Mouse (Mus musculus) layer of hippocampus, adult 8-10 months (tissue): ENCODE results near the gene Gstt2. TPM values are rescaled to one million over a fixed set of nuclear protein-coding genes. Genes with fewer than 3 reads are reported as not detected.

Experiments used
- DNase-seq, 2 experiments: peaks; one replicate each; pipeline ENCODE4 v3.0.0; 2022; ENCODE audit warnings: low spot score in 2 of 2
- total RNA-seq, 4 experiments: library from RNA; stranded (reverse); gene quantifications; 2 replicates each; pipeline ENCODE4 v1.2.4; 2022

Gstt2 gene
- total RNA-seq, 4 experiments from 2014 or later: 5.1 to 6.8 (median 5.7) TPM

DNA sequence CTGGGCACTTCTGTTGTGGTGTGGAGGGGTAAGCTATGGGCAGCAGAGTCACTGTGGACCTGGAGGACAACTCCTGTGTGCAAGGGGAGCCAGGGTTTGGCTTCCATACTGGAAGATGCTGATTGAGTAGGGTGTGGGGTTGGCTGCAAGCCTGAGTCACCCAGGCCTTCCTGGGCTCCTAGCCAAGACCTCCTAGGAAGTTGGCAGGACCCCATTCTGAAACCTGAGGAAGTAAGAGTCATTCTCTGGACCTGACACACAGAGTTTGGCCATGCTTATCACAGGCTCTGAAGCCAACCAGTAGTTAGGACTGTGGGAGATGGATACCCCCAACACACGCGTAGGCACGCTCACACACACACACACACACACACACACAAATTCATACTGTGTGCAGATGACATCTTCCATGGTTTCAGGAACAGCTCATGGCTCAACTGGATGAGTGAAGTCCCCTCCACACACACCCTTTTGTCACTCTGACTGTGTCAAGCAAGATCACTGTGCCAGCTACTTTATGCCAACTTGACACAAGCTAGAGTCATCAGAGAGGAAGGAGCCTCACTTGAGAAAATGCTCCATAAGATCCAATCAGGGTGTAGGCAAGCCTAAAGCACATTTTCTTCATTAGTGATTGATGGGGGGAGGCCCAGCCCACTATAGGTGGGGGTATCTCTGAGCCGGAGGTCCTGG is 9.4 kb downstream of the Gstt2 start:
- DNase-seq: peak in 1 of 2 experiments; percentile 13

- DNase-seq: no peak
These were observed 12.7 kb downstream of the Gstt2 start for GRCm38 (mm10) chr10:75824530-75824929.

DNA sequence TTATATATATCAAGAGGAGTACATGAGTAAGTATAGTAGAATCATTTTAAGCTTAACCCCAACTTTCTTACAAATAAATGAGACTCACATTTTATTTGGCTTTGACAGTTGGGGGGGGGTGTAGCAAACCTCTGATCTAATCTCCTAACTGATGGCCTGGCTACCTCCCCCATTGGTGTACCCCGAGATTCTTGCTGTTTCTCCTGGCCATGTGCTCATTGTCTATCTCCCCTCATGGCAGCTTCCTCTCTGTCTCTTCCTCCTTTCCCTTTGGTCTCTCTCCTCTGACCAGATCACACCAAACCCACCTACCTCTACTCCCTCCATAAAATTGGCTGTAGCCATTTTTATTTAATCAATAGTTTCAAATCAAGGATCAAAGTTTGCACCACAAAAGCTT is 13.4 kb downstream of the Gstt2 start:
- DNase-seq: no peak

DNA sequence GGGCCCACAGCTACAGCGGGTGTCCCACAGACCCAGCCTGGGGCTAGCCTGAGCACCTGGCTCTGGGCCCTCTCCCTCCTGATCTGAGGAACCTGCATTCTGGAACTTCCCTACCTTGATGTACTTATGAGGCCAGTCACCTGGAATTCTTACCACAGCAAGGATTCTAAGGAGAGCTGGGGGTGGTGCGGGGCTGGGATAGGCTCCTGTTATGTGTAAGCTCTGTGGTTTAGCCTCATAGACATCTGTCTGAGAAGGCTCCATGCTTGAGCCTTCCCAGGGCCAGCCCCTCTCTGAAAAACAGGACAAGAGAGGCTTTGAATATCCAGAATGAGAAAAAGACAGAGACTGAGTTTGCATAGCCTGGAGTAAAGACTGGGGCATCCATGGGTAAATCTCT is 14.8 kb downstream of the Gstt2 start, which contains the start of gene Gstt4:
Gene Gstt4, minus strand, starts transcription at position 101 of the 400 bp plus-strand sequence.
- DNase-seq: no peak

DNA sequence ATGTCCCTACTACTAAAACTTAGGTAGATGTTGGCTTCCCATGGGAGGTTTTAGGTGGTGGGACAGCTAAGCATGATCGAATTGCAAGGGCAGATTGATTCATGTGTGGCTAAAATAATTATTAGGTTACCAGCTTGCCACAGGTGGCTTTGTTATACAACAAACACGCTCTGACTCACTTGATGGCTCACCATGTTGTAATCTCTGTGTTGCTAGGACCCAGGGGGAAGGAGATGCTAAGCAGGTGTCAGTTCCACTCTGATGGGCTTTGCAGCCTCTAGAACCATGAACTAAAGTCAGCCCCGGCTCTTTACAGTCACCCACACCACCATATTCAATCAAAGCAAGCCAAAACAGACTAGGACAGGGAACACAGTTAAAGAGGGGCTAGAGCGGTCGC is 17.3 kb downstream of the Gstt2 start:
- no peak for DNase-seq

DNA sequence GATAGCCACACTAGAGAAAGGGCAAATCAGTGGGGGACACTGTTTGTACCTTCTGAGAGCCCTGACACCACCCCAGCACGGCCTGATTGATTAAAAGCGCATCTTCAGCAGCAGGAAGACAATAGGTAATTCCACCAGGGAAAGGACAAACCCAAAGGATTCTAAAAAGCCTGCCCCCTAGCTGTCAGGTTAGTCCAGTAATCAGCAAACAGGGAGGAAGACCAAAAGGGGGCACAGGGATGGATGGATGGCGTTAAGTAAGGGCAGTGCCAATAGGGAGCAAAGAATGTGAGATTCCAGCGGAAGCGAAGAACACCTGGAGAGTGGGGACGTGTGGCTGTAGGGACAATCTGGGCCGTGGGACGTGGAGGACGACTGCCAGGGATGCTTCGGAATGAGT is 18.6 kb downstream of the Gstt2 start:
- DNase-seq: no peak

DNA sequence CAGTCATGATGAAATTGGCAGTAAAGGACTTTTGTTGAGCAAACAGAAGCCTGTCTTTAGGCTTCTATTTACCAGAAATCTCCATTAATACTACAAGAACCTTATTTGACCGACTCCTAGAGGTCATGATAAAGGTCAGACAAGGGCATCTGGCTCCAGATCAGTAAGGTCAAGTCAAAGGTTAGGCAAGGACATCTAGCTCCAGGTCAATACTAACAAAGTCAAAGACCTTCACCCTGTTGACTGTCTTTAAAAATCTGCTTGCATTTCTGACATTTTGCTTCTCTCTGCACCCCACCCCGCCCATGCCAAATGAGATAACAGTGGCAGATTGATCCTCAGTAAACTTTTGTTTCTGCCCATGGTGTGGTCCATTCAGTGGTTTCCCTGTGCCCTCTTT is 33.0 kb downstream of the Gstt2 start:
- DNase-seq: no peak

- peak in 1 of 2 experiments; percentile 23 for DNase-seq
These were observed 39.0 kb downstream of the Gstt2 start, which contains the start of gene Gstt1 for GRCm38 (mm10) chr10:75798176-75798696. Gstt1 (minus strand) TSS chr10:75798584.

DNA sequence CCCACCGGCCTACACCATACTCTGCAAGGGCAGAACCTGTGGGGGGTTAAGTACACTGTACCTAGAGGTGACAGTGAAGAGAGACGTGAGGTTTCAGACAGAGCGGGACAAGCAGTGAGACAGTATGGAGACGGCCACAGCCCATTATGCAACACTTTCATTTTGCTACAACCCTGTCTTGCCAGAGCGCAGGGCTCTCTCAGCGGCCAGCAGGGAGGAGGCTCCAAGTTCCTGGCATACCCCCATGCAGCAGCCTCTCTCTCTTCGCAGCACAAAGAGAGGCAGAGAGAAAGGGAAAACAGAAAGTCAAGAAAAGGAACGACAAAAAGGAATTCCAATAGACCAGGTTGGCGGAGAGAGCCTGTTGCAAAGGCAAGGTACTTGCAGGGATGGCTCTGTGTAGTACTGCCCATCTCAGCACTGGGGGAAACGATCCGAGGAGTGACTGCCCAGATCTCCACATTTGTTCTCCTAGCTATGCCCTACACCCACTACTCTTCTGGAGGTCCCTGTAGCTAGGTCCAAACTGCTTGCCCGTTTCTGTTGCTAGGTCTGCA is 39.5 kb downstream of the Gstt2 start:
- peak in 1 of 2 experiments; percentile 34 for DNase-seq

DNA sequence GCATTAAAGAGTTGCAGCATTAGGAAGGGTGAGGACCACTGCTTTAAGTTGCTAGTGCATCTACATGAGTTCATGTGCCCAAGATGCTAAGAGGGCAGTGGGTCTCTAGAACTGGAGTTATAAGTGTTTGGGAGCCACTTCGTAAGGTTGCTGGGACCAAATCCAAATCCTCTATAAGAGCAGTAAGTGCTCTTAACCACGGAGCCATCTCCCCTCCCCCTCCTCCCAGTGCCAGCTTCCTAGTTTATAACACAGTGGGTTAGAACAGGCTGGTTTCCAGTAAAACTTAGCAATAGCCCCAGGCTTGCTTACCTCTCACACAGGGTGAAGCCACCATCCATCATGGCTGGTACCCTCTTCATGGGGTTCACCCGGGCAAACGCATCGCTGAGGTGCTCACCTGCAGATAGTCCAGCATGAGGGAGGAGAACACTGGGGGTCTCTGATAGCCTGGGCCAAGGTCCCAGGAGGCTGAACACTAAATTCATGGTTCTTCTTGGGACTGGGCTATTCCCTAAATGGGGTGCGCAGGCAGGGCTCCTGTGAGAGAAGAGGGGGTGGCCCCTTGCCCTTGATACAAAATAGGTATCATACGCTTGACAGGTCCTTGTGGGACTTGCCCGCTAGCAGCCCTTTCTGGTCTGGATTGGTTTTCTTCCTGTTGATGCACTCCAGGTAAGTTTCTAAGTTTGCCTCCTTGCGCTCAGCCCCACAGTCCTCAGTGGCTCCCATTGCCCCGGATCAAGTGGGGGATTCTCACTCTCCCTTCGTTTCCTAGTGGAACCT is 40.3 kb downstream of the Gstt2 start:
- no peak for DNase-seq

- no peak for DNase-seq
These were observed 42.3 kb downstream of the Gstt2 start for GRCm38 (mm10) chr10:75794880-75795279.

- no peak for DNase-seq
These were observed 46.5 kb downstream of the Gstt2 start for GRCm38 (mm10) chr10:75790773-75791172.

DNA sequence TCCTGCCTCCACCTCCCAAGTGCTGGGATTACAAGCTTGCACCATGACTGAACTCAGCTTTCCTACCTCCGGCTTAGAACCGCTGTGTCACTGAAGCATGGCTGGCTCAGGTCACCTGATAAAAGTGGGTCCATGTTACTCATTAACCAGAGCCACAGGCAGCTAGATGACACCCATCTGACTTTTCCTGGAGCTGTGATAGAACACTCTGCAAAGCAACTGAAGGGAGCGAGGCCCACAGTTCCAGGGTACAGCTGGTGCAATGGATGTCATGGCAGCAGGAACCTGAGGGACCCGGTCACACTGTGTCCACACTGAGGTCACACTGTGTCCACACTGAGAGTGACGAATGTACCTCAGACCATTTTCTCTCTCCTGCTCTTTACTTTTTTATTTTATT is 47.4 kb downstream of the Gstt2 start:
- DNase-seq: no peak

GRCm38 (mm10) chr10:75789081-75789735 is 48.0 kb downstream of the Gstt2 start:
- DNase-seq: no peak

DNA sequence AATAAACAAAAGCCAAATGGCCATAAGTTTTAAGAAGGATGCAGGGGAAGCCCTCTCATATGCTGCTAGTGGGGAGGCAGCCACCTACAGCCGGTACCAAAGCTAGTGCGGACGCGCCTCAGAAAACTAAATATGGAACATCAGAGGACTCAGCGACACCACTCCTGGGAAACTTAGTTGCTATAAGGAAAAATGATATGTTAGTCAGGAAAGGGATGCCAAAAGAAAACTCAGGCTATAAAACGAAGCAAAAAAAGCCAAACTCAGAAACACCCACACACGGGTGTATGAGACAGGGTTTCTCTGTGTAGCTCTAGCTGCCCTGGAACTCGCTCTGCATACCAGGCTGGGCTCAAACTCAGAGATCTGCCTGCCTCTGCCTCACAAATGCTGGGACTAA is 48.9 kb downstream of the Gstt2 start:
- DNase-seq: no peak

GRCm38 (mm10) chr10:75785442-75785841 is 51.8 kb downstream of the Gstt2 start:
- no peak for DNase-seq

Other genes starting within 250 kb of the Gstt2 start
- 1 to 10 TPM; 2.6 to 5.0 (median 4.3) TPM for gene Ggt5, start 248.1 kb downstream of the Gstt2 start, total RNA-seq
- gene Susd2, start 193.4 kb downstream of the Gstt2 start, total RNA-seq: 1 to 10 TPM; 2.5 to 3.8 (median 3.0) TPM
- 10 to 100 TPM; 64.2 to 89.7 (median 67.1) TPM for gene Cabin1, start 73.1 kb downstream of the Gstt2 start, total RNA-seq
- 10 to 100 TPM; 39.9 to 46.0 (median 44.1) TPM for gene Ddt, start 64.0 kb downstream of the Gstt2 start, total RNA-seq
- not detected for gene Gm20441, start 56.5 kb downstream of the Gstt2 start, total RNA-seq
- 1 to 10 TPM; 2.0 to 7.7 (median 4.3) TPM for gene Gstt3, start 56.0 kb downstream of the Gstt2 start, total RNA-seq
- gene Gstt1, start 38.8 kb downstream of the Gstt2 start, total RNA-seq: 10 to 100 TPM; 10.0 to 15.8 (median 12.8) TPM
- under 1 TPM in 1 of 4 experiments, not detected in 3; 0.35 TPM for gene Gstt4, start 14.9 kb downstream of the Gstt2 start, total RNA-seq
- gene Mif, start 22.8 kb upstream of the Gstt2 start, total RNA-seq: 100 to 1,000 TPM; 442 to 478 (median 462) TPM
- gene Derl3, start 56.0 kb upstream of the Gstt2 start, total RNA-seq: 1 to 10 TPM; 1.3 to 6.8 (median 4.4) TPM
- gene Smarcb1, start 84.2 kb upstream of the Gstt2 start, total RNA-seq: 10 to 100 TPM; 80.7 to 83.2 (median 82.5) TPM
- gene Chchd10, start 95.7 kb upstream of the Gstt2 start, total RNA-seq: 100 to 1,000 TPM; 299 to 345 (median 314) TPM
- gene Mmp11, start 99.1 kb upstream of the Gstt2 start, total RNA-seq: 1 to 10 TPM; 1.7 to 2.6 (median 1.8) TPM
- under 1 TPM in 2 of 4 experiments, not detected in 2; 0.51 to 0.70 TPM for gene Gm867, start 103.2 kb upstream of the Gstt2 start, total RNA-seq
- not detected for gene Vpreb3, start 105.6 kb upstream of the Gstt2 start, total RNA-seq
- gene Gm5134, start 117.1 kb upstream of the Gstt2 start, total RNA-seq: under 1 TPM in 2 of 4 experiments, not detected in 2; 0.17 to 0.20 TPM
- gene Zfp280b, start 195.2 kb upstream of the Gstt2 start, total RNA-seq: 10 to 100 TPM; 13.3 to 18.0 (median 16.6) TPM